Mouse (Mus musculus) heart, embryonic 14.5 days (tissue): ENCODE measurements around the gene Negr1. TPM values are rescaled to one million over a fixed set of nuclear protein-coding genes. Genes with fewer than 3 reads are reported as not detected.

ENCODE experiments used
- ATAC-seq: fragments of 200-750 bp; cut with Nextera tagmentation; 2 replicates; pipeline ENCODE4 v1.8.0; 2017; ENCODE audit warnings: low read depth, moderate TSS enrichment; ENCODE audit not compliant: insufficient number of reproducible peaks, insufficient read depth, low FRiP score
- H3K27ac ChIP-seq, 2 experiments: fragments of 200-500 bp in 1 of 2; fragments of 300-500 bp in 1 of 2; sonication (generic) in 1 of 2; replicated peaks in 1 of 2; 2 replicates each; pipeline ENCODE4 v1.5.1; 2012 to 2014; ENCODE audit warnings: low read depth in 2 of 2, low read length in 2 of 2, control low read depth in 1 of 2, mild to moderate bottlenecking in 1 of 2, mixed read lengths in 1 of 2; ENCODE audit not compliant: control insufficient read depth in 1 of 2, insufficient read depth in 1 of 2
- H3K27me3 ChIP-seq: fragments of 300-500 bp; sonication (generic); 2 replicates; pipeline ENCODE4 v1.6.1; 2014; ENCODE audit warnings: mild to moderate bottlenecking, low read length, control low read depth; ENCODE audit not compliant: control insufficient read depth, insufficient read depth
- H3K36me3 ChIP-seq: fragments of 300-500 bp; sonication (generic); 2 replicates; pipeline ENCODE4 v1.6.1; 2014; ENCODE audit warnings: mild to moderate bottlenecking, control low read depth, low read length, mixed read lengths; ENCODE audit not compliant: control insufficient read depth, insufficient read depth
- H3K4me1 ChIP-seq, 2 experiments: fragments of 200-500 bp in 1 of 2; fragments of 300-500 bp in 1 of 2; sonication (generic) in 1 of 2; 2 replicates each; pipeline ENCODE4 v1.6.1; 2012 to 2014; ENCODE audit warnings: low read length in 2 of 2, control low read depth in 1 of 2, mixed read lengths in 1 of 2; ENCODE audit not compliant: control insufficient read depth in 2 of 2, insufficient read depth in 2 of 2
- H3K4me2 ChIP-seq: fragments of 300-500 bp; sonication (generic); 2 replicates; pipeline ENCODE4 v1.6.1; 2014; ENCODE audit warnings: mild to moderate bottlenecking, low read length
- H3K4me3 ChIP-seq, 2 experiments: fragments of 200-500 bp in 1 of 2; fragments of 300-500 bp in 1 of 2; sonication (generic) in 1 of 2; 2 replicates each; pipeline ENCODE4 v1.5.1; 2012 to 2014; ENCODE audit warnings: low read length in 2 of 2, mild to moderate bottlenecking in 2 of 2, control low read depth in 1 of 2, low read depth in 1 of 2, moderate library complexity in 1 of 2; ENCODE audit not compliant: control insufficient read depth in 1 of 2, insufficient read depth in 1 of 2
- H3K9ac ChIP-seq: fragments of 300-500 bp; sonication (generic); 2 replicates; pipeline ENCODE4 v1.6.1; 2014; ENCODE audit warnings: mild to moderate bottlenecking, low read length
- H3K9me3 ChIP-seq: fragments of 300-500 bp; sonication (generic); 2 replicates; pipeline ENCODE4 v1.6.1; 2016; ENCODE audit warnings: low read length, control low read depth; ENCODE audit not compliant: control insufficient read depth
- WGBS: fragments of 180-500 bp; shearing (Covaris S2); extraction: QIAGEN DNeasy Blood & Tissue Kit; methylation state at CpG from one replicate; pipeline ENCODE4 v1.1.7; 2014; 5-methylcytosine and 5-hydroxymethylcytosine counted together
- polyA plus RNA-seq: library from polyadenylated mRNA; unstranded; fragments of >200 nt; fragmentation: Nextera tagmentation; extraction: Ambion mirVana; gene quantifications from 2 replicates; pipeline ENCODE4 v1.2.1, GENCODE M21; 2014

Negr1 gene
- polyA plus RNA-seq, 1 experiment from 2014 or later: 2.4 TPM

- WGBS: 42% methylated on average over 3 of the region's 3 CpGs
- no peak overlapping the region for H3K27ac ChIP-seq
- no peak for ATAC-seq
Observed at GRCm38 (mm10) chr3:156870239-156870921, 308.8 kb downstream of the Negr1 start.

GRCm38 (mm10) chr3:156870922-156871257 lies 309.3 kb downstream of the Negr1 start:
- H3K27ac ChIP-seq: no peak overlapping the region
- no peaks in the 10 kb centered on the region for H3K9me3 ChIP-seq
- H3K27me3 ChIP-seq: no peaks in the 10 kb centered on the region
- H3K4me3 ChIP-seq: no peak overlapping the region
- no peak overlapping the region for H3K4me2 ChIP-seq
- WGBS: 47% methylated on average over 2 of the region's 2 CpGs
- no peak overlapping the region for H3K9ac ChIP-seq
- no peaks in the 10 kb centered on the region; a peak in 1 of 4 replicates for H3K4me1 ChIP-seq
- no peak for ATAC-seq
- no peaks in the 10 kb centered on the region for H3K36me3 ChIP-seq

More at GRCm38 (mm10) chr3:156870239-156870921, 308.8 kb downstream of the Negr1 start:
- H3K4me3 ChIP-seq: no peak overlapping the region
- no peaks in the 10 kb centered on the region for H3K9me3 ChIP-seq
- no peak overlapping the region for H3K4me2 ChIP-seq
- peaks cover 0 to 2% of the 10 kb centered on the region in 2 experiments; a peak in 1 of 4 replicates for H3K4me1 ChIP-seq
- H3K36me3 ChIP-seq: no peaks in the 10 kb centered on the region
- no peaks in the 10 kb centered on the region for H3K27me3 ChIP-seq
- H3K9ac ChIP-seq: no peak overlapping the region

GRCm38 (mm10) chr3:156871641-156872196 lies 310.1 kb downstream of the Negr1 start:
- no peak overlapping the region for H3K4me3 ChIP-seq
- H3K36me3 ChIP-seq: no peaks in the 10 kb centered on the region
- WGBS: 67% methylated on average over 6 of the region's 6 CpGs
- H3K9ac ChIP-seq: no peak overlapping the region
- H3K27ac ChIP-seq: no peak overlapping the region
- no peaks in the 10 kb centered on the region; a peak in 1 of 4 replicates for H3K4me1 ChIP-seq
- ATAC-seq: no peak
- no peaks in the 10 kb centered on the region for H3K9me3 ChIP-seq
- H3K4me2 ChIP-seq: no peak overlapping the region
- no peaks in the 10 kb centered on the region for H3K27me3 ChIP-seq

- H3K4me2 ChIP-seq: no peak overlapping the region
- no peaks in the 10 kb centered on the region for H3K4me1 ChIP-seq
- no peak overlapping the region for H3K27ac ChIP-seq
- no peak for ATAC-seq
- H3K9me3 ChIP-seq: 0 out of 2 replicates have a peak, but pooled peaks cover 5% of the 10 kb centered on the region
- no peaks in the 10 kb centered on the region for H3K27me3 ChIP-seq
- no peaks in the 10 kb centered on the region for H3K36me3 ChIP-seq
- WGBS: 63% methylated on average over 1 of the region's 1 CpGs
- H3K4me3 ChIP-seq: no peak overlapping the region
- H3K9ac ChIP-seq: no peak overlapping the region
Observed at GRCm38 (mm10) chr3:156876551-156876950, 315.0 kb downstream of the Negr1 start.

GRCm38 (mm10) chr3:156882129-156882528 lies 320.5 kb downstream of the Negr1 start:
- Histone ChIP-seq H3K9ac (no peak overlapping the region), H3K4me2 (no peak overlapping the region), H3K27ac (no peak overlapping the region), H3K4me3 (no peak overlapping the region), H3K27me3 (no peaks in the 10 kb centered on the region), H3K9me3 (0 out of 2 replicates have a peak, but pooled peaks cover 5% of the 10 kb centered on the region), H3K4me1 (no peaks in the 10 kb centered on the region), H3K36me3 (no peaks in the 10 kb centered on the region)
- no peak for ATAC-seq
- 61% methylated on average over 3 of the region's 3 CpGs for WGBS

- Histone ChIP-seq H3K4me2 (no peak overlapping the region), H3K9me3 (no peaks in the 10 kb centered on the region), H3K36me3 (no peaks in the 10 kb centered on the region), H3K4me3 (no peak overlapping the region), H3K9ac (no peak overlapping the region), H3K27ac (no peak overlapping the region), H3K27me3 (no peaks in the 10 kb centered on the region), H3K4me1 (no peaks in the 10 kb centered on the region)
- 83% methylated on average over 1 of the region's 1 CpGs for WGBS
- ATAC-seq: no peak
Observed at GRCm38 (mm10) chr3:156883873-156884272, 322.3 kb downstream of the Negr1 start.

GRCm38 (mm10) chr3:156885689-156886088 lies 324.1 kb downstream of the Negr1 start:
- H3K27me3 ChIP-seq: no peaks in the 10 kb centered on the region
- no peaks in the 10 kb centered on the region for H3K9me3 ChIP-seq
- WGBS: 93% methylated on average over 1 of the region's 1 CpGs
- no peak overlapping the region for H3K4me3 ChIP-seq
- no peak for ATAC-seq
- H3K36me3 ChIP-seq: no peaks in the 10 kb centered on the region
- H3K4me1 ChIP-seq: no peaks in the 10 kb centered on the region
- H3K9ac ChIP-seq: no peak overlapping the region
- H3K27ac ChIP-seq: no peak overlapping the region
- no peak overlapping the region for H3K4me2 ChIP-seq

- no peaks in the 10 kb centered on the region for H3K27me3 ChIP-seq
- H3K4me2 ChIP-seq: no peak overlapping the region
- no peak overlapping the region for H3K9ac ChIP-seq
- WGBS: 77% methylated on average over 3 of the region's 3 CpGs
- no peaks in the 10 kb centered on the region for H3K4me1 ChIP-seq
- H3K4me3 ChIP-seq: no peak overlapping the region
- no peak overlapping the region for H3K27ac ChIP-seq
- no peaks in the 10 kb centered on the region for H3K36me3 ChIP-seq
- no peak for ATAC-seq
- H3K9me3 ChIP-seq: no peaks in the 10 kb centered on the region
Observed at GRCm38 (mm10) chr3:156886915-156887314, 325.3 kb downstream of the Negr1 start.
